Mouse (Mus musculus) intestine, postnatal 0 days (tissue): ENCODE data around the gene Pde1c. TPM values are rescaled to one million over a fixed set of nuclear protein-coding genes. Genes with fewer than 3 reads are reported as not detected.

Experiments used
- ATAC-seq: fragments of 200-750 bp; cut with Nextera tagmentation; 2 replicates; pipeline ENCODE4 v1.8.0; 2017; ENCODE audit warnings: mild to moderate bottlenecking, moderate TSS enrichment, moderate library complexity
- H3K27ac ChIP-seq: fragments of 300-500 bp; sonication (generic); 2 replicates; pipeline ENCODE4 v1.5.1; 2014; ENCODE audit warnings: mild to moderate bottlenecking, low read depth, low read length, moderate library complexity
- H3K27me3 ChIP-seq: fragments of 300-500 bp; sonication (generic); replicated peaks from 2 replicates; pipeline ENCODE4 v1.6.1; 2014; ENCODE audit warnings: low read length, mixed read lengths; ENCODE audit not compliant: control insufficient read depth, insufficient read depth
- H3K36me3 ChIP-seq: fragments of 300-500 bp; sonication (generic); 2 replicates; pipeline ENCODE4 v1.6.1; 2014; ENCODE audit warnings: mild to moderate bottlenecking, moderate library complexity; ENCODE audit not compliant: control insufficient read depth, insufficient read depth
- H3K4me1 ChIP-seq: fragments of 300-500 bp; sonication (generic); replicated peaks from 2 replicates; pipeline ENCODE4 v1.6.1; 2014; ENCODE audit warnings: antibody characterized with exemption, low read length, mixed read lengths; ENCODE audit not compliant: control insufficient read depth, insufficient read depth
- H3K4me2 ChIP-seq: fragments of 300-500 bp; sonication (generic); replicated peaks from 2 replicates; pipeline ENCODE4 v1.6.1; 2014; ENCODE audit warnings: low read depth, mild to moderate bottlenecking, moderate library complexity
- H3K4me3 ChIP-seq: fragments of 300-500 bp; sonication (generic); 2 replicates; pipeline ENCODE4 v1.5.1; 2014; ENCODE audit warnings: low read depth, low read length
- H3K9ac ChIP-seq: fragments of 300-500 bp; sonication (generic); 2 replicates; pipeline ENCODE4 v1.6.1; 2014; ENCODE audit warnings: mild to moderate bottlenecking, low read depth, low read length
- H3K9me3 ChIP-seq: fragments of 300-500 bp; sonication (generic); 2 replicates; pipeline ENCODE4 v1.6.1; 2016; ENCODE audit warnings: mixed run types; ENCODE audit not compliant: control insufficient read depth
- CTCF ChIP-seq: sonication (generic); IDR thresholded peaks from 2 replicates; pipeline ENCODE4 v1.5.1; 2016; ENCODE audit warnings: low read depth, mild to moderate bottlenecking, control low read depth, antibody characterized with exemption, moderate library complexity
- WGBS: fragments of 180-500 bp; shearing (Covaris S2); extraction: QIAGEN DNeasy Blood & Tissue Kit; methylation state at CpG from one replicate; pipeline ENCODE4 v1.1.7; 2014; 5-methylcytosine and 5-hydroxymethylcytosine counted together
- polyA plus RNA-seq: library from polyadenylated mRNA; unstranded; fragments of >200 nt; fragmentation: Nextera tagmentation; extraction: Ambion mirVana; gene quantifications from 2 replicates; pipeline ENCODE4 v1.2.1, GENCODE M21; 2015

The Pde1c gene
- polyA plus RNA-seq, 1 experiment from 2014 or later = 0.76 TPM

DNA sequence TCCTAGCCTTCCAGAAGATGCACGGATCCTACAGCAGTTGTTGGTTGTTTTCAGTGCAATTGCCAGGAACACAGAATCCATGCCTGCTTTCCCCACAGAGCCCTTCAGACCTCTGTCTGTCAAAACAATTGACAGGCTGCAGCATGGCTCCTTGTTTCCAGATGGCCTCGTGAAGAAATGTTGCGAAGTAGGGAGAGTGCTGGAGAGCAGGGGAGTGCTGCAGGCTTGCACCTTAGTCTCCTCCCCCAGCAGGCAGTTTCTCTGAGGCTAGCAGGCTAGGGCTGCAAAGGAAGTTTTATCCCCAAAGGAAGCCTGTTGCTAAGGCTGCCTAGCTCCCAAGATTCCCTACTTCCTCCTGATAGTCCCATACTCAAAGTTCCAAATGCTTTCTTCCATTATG is 246.1 kb downstream of the Pde1c start:
- TF ChIP-seq CTCF = no peak
- Histone ChIP-seq H3K9ac (no peak overlapping the region), H3K27me3 (no peaks in the 10 kb centered on the region), H3K27ac (no peak overlapping the region), H3K4me2 (no peak overlapping the region), H3K36me3 (no peaks in the 10 kb centered on the region), H3K9me3 (no peaks in the 10 kb centered on the region), H3K4me3 (no peak overlapping the region), H3K4me1 (no peaks in the 10 kb centered on the region)
- no peak for ATAC-seq
- WGBS = 21% methylated on average over 3 of the region's 3 CpGs

DNA sequence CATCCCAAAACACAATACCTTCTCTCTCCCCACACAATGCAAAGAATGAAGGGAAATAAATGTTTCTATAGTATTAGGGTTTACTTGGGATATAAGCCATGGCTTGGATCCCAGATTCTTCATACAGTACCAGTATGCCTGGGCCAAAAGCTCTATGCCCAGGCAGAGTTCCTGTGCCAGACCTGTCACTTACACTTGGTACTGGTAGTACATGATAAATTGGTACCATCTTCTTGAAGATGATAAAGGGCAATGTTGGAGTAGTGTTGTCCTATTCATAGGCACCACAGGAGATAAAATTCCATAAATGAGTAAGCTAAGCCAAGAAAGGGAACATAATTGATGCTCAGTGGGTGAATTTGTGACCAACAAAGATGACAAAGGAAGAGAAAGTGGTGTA is 258.6 kb downstream of the Pde1c start:
- no peak overlapping the region for H3K4me2 ChIP-seq
- H3K9me3 ChIP-seq = no peaks in the 10 kb centered on the region
- H3K27ac ChIP-seq = no peak overlapping the region
- H3K27me3 ChIP-seq = no peaks in the 10 kb centered on the region
- H3K4me1 ChIP-seq = no peaks in the 10 kb centered on the region
- no peaks in the 10 kb centered on the region for H3K36me3 ChIP-seq
- ATAC-seq = no peak
- no peak for TF ChIP-seq CTCF
- H3K9ac ChIP-seq = no peak overlapping the region
- H3K4me3 ChIP-seq = no peak overlapping the region

DNA sequence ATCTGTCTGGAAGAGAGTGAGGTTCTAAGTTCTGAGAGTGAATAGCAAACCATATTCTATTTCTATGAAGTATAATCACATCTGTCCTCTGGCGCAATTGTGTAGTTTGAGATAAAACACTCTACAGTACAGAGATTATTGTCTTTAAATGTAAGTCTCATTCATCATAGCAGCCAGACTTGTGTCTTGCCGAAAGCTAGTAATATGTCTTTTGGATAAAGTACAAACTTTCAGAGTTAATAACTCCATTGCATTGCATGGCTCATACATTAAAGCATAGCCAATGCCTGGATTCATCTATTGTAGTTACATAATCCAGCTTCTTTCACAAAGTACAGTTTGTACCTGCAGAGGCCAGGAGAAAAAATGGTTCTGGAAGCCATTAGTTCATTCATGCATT is 262.8 kb downstream of the Pde1c start:
- no peak for ATAC-seq
- H3K27ac ChIP-seq = no peak overlapping the region
- no peaks in the 10 kb centered on the region for H3K36me3 ChIP-seq
- H3K9me3 ChIP-seq = no peaks in the 10 kb centered on the region
- no peak for TF ChIP-seq CTCF
- no peaks in the 10 kb centered on the region for H3K4me1 ChIP-seq
- 77% methylated on average over 2 of the region's 2 CpGs for WGBS
- no peak overlapping the region for H3K4me2 ChIP-seq
- H3K9ac ChIP-seq = no peak overlapping the region
- H3K4me3 ChIP-seq = no peak overlapping the region
- no peaks in the 10 kb centered on the region for H3K27me3 ChIP-seq

DNA sequence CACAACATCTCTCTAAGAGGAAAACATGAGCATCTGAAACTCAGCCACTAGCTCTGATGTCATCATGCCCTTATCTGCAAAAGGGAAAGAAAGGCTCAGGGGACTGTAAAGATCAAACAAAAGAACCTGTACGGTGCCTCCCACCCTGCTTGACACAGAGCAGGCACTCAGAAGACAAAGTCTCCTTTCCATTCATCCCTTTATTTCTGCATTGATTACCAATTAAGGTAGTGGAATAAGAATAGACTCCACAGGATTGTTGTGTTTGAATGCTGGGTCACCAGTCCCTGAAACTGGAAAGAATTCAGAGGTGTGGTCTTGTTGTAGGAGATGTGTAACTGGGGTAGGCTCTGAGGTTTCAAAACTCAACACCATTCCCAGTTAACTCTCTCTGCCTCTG is 276.7 kb downstream of the Pde1c start:
- WGBS = 57% methylated on average over 1 of the region's 1 CpGs
- TF ChIP-seq CTCF = no peak

DNA sequence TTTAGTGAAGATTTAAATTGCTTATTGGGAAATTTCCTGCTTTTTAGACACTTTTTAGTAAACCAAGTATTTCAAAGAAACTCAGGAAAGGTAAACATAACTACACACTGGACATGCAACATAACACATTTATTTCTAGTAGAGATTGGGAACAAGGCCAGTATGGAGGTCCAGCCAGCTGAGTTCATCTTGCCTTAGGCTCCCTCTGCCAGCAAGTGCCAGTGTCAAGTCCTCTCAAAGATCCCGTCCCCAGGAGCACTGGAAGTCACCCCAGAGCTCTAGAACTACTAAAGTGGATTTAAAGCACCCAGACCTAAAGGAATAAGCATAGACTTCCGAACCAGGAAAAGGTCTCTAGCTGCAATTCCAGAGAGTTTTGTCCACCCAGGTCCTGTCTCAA is 279.6 kb downstream of the Pde1c start:
- WGBS = 55% methylated on average over 2 of the region's 2 CpGs
- H3K9me3 ChIP-seq = no peaks in the 10 kb centered on the region
- TF ChIP-seq CTCF = no peak

More for the DNA sequence above, 276.7 kb downstream of the Pde1c start:
- Histone ChIP-seq H3K4me2 (no peak overlapping the region), H3K27ac (no peak overlapping the region), H3K4me3 (no peak overlapping the region), H3K9me3 (no peaks in the 10 kb centered on the region), H3K27me3 (no peaks in the 10 kb centered on the region), H3K9ac (no peak overlapping the region), H3K36me3 (no peaks in the 10 kb centered on the region), H3K4me1 (no peaks in the 10 kb centered on the region)
- ATAC-seq = no peak

DNA sequence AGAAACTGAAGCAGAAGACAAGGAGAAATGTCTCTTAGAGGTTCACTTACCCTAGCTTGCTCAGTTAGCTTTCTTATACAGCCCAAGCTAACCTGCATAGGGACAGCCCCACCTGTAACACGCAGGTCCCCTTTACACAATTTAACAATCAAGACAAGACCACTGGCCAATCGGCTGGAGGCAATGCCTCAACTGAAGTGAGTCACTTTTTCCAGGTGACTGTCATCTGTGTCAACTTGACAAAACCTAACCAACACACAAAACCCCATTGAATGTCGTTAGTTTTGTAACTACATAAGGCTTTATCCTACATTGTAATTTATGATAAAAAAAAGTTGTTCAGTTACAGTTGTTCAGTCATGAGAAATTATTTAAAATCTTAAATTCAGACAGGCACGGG is 284.1 kb downstream of the Pde1c start:
- ATAC-seq = no peak
- 92% methylated on average over 4 of the region's 4 CpGs for WGBS

More for the DNA sequence above, 279.6 kb downstream of the Pde1c start:
- Histone ChIP-seq H3K27ac (no peak overlapping the region), H3K4me1 (no peaks in the 10 kb centered on the region), H3K27me3 (no peaks in the 10 kb centered on the region), H3K9ac (no peak overlapping the region), H3K4me2 (no peak overlapping the region), H3K4me3 (no peak overlapping the region), H3K36me3 (no peaks in the 10 kb centered on the region)
- ATAC-seq = no peak

DNA sequence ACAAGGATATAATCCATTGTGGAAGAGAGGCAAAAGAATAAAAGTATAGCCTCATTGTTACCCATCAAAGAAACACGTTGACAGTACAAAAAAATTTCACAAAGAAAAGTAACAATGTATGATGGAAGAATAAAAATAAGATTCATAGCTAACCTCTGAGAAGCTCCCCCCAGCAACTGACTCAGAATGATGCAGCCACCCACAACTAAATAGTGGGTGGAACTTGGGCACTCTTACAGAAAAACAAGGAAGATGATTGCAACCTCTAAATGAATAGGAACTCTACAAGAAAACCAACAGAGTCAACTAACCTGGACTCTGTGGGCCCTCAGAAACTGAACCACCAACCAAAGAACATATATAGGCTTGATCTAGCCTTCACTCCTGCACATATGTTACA is 293.4 kb downstream of the Pde1c start:
- Histone ChIP-seq H3K27me3 (no peaks in the 10 kb centered on the region), H3K9me3 (no peaks in the 10 kb centered on the region), H3K4me3 (no peak overlapping the region), H3K4me2 (no peak overlapping the region), H3K9ac (no peak overlapping the region), H3K4me1 (no peaks in the 10 kb centered on the region), H3K27ac (no peak overlapping the region), H3K36me3 (no peaks in the 10 kb centered on the region)
- 75% methylated on average over 1 of the region's 1 CpGs for WGBS
- ATAC-seq = no peak
- TF ChIP-seq CTCF = no peak

More for the DNA sequence above, 284.1 kb downstream of the Pde1c start:
- Histone ChIP-seq H3K4me3 (no peak overlapping the region), H3K9me3 (no peaks in the 10 kb centered on the region), H3K27ac (no peak overlapping the region), H3K36me3 (no peaks in the 10 kb centered on the region), H3K27me3 (no peaks in the 10 kb centered on the region), H3K4me1 (no peaks in the 10 kb centered on the region), H3K4me2 (no peak overlapping the region), H3K9ac (no peak overlapping the region)
- no peak for TF ChIP-seq CTCF
